Mouse (Mus musculus) layer of hippocampus, adult 9-10 months (tissue): ENCODE results near the gene Olfr765.
"Not testable (repeated sequence)": the region's sequence is repeated elsewhere in the genome, so short reads cannot be mapped to it uniquely, and the experiment has no call there.

Source experiments
- DNase-seq: peaks from one replicate; pipeline ENCODE4 v3.0.0; 2022; ENCODE audit warnings: low spot score

Gene Olfr765

DNA sequence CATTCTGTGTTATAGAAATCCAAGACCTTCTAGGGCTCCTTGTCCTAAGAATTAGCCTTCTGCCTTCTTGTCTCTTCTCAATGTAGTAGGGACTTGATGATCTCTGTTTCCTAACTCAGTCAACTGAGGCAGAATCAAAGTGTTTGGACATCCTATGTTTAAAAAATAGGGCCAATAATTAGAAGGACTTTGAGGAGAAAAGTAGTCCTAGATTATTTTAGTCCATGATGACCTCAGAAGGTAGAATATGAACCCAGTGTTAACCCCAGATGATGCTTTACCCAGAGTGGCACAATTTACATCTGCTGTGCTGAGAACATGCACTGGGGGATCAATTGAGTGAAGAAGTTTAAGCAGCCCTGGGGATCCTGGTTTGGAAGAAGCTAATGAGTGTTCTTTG lies at the start of gene Olfr765:
Olfr765 (minus strand) TSS at position 101 of the 400 bp plus-strand sequence.
- DNase-seq: not testable (repeated sequence)

DNA sequence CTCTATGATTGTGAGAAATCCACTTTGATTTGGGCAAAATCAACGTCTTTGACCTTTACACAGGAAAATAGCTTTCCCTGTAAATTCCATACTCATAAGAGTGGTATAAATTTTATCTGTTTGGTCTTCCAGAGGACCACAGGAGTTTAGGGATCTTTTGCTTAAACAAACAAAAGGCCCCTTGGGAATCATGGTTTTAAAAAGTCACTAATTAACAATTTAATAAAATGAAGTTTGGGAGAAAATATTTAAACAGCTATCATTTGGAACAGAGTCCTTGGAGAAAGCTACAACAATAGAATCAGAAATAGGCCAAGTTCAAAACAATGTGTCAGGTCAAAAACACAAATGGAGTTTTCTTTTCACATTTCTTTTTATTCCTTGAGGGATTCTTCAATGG lies 49.5 kb upstream of the Olfr765 start, which contains the start of gene Olfr768:
Olfr768 (minus strand) TSS at position 101 of the 400 bp plus-strand sequence.
- no peak for DNase-seq

- DNase-seq: not testable (repeated sequence)
These were observed 33.0 kb upstream of the Olfr765 start, which contains the start of gene Olfr767 for GRCm38 (mm10) chr10:129082810-129083209. Gene Olfr767, minus strand, starts transcription at chr10:129082910.

DNA sequence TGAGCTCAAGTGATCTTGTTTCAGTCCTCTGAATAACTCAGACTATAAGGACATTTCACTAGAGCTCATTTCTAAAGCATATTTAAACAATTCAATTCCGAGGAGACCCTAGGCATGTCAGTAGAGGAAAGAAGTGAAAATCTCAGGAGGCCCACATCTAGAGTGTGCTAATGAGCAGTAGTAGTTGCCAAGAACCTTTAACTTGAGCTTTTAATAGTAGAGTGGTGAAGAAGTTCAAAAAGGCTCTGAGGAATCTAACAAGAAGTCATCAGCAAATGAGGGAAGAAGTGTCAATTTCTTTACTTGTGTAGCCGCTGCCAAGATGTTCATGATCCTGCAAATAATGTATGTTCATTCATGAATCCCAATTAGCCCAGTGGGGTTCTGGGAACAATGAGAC lies 19.1 kb upstream of the Olfr765 start, which contains the start of gene Olfr766-ps1:
Olfr766-ps1 (minus strand) TSS at position 101 of the 400 bp plus-strand sequence.
- no peak for DNase-seq

- DNase-seq: no peak
These were observed 10.0 kb downstream of the Olfr765 start, which contains the start of gene Olfr764-ps1 for GRCm38 (mm10) chr10:129039796-129040195. Gene Olfr764-ps1, minus strand, starts transcription at chr10:129039896.

- no peak for DNase-seq
These were observed 21.5 kb downstream of the Olfr765 start for GRCm38 (mm10) chr10:129028343-129028742.

GRCm38 (mm10) chr10:129026018-129026662 lies 23.7 kb downstream of the Olfr765 start:
- DNase-seq: peak; percentile 32

DNA sequence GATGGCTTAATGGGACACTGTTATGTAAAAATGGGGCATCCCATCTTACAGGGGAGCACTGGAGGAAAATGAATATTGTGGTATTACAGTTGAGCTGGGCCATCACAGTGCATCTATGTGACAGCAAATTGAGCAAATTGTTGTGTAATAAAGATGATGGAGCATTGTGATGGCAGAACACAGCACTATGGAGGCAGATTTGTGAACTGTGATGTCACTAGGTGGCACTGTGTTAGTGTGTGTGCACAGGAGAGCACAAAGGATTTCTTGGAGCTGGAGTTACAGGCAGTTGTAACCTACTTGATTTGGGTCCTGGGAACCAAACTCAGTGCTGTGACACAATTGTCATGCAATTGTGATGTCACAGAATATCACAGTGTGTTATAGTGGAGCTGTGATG lies 26.5 kb downstream of the Olfr765 start:
- no peak for DNase-seq

DNA sequence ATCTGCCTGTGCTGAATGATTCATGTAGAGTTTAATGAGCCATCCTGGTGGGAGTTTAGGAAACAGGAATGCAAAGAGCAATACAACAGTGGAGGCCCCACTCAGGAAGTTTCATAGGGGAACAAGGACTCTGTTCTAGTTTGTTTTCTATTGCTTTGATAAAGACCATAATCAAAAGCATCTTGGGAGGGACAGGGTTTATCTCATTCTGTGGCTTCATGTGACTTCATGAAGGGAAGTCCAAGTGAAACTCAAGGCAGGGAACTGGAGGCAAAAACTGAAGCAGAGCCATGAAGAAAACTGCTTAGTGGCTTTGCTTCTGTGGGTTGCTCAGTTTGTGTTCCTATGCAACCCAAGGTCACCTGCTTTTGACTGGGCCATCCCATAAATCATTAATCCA lies 35.3 kb downstream of the Olfr765 start:
- no peak for DNase-seq

- DNase-seq: not testable (repeated sequence)
These were observed 38.3 kb downstream of the Olfr765 start for GRCm38 (mm10) chr10:129011511-129011910.

DNA sequence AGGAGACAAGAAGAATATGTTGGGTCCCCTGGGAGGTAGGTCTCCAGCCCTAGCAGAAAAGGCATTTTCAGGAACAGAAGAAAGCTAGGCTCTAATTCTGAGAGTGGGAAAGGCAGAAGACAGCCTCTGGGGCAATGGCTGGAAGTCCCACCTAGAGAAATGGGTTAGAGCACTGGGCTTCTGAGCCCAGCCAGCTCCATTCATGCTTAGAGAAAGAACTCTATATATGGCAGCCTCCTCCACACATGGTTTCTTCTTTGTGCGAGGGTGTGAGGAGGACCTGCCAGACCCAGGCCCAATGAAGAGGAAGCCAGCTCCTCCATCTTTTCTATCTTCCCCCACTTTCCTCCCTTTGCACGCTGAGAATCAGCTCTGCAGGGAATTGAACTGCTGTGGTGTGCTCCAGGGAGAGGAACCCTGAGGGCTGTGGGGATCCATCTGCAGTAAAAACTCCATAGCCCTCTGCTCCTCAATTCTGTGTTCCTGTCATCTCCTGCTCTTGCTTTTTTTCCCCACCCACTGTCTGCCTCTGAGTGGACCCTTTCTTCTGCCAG lies 39.4 kb downstream of the Olfr765 start, which contains the start of gene Olfr763:
Olfr763 (plus strand) TSS at position 504 of the 554 bp plus-strand sequence.
- no peak for DNase-seq

DNA sequence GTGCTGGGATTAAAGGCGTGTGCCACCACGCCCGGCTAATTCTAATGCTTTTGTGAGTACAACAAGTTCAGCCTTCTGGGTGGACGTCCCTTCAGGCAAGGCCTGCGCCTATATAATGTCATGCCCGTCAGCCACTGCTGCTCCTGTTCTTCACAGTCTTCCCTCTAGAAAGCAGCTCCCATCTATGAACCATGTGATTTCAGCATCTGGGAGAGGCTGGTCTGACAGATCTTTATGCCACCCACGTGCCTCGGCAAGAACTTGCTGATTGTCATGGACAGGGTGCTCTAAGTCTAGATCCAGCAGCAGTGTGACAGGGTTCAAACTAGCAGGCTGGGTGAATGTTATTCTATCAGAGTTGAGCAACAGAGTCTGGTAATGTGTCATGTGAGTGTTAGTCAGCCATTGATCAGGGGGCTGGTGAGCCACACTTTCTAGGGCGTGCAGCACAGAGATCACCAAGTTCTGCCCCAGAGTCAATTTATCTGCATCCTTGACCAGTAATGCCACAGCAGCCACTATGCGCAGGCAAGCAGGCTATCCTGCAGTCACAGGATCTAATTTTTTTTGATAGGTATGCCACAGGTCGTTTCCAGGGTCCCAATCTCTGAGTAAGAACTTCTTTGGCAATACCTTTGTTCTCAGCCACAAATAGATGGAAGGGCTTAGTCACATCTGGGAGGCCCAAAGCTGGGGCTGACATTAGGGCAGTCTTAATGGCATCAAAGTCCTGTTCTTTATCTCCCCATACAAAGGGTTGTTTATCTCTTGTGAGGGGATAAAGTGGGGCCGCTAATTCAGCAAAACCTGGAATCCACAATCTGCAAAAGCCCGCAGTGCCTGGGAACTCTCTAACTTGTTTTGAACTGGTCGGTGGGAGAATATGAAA lies 45.5 kb downstream of the Olfr765 start:
- no peak for DNase-seq

- no peak for DNase-seq
These were observed 53.2 kb downstream of the Olfr765 start for GRCm38 (mm10) chr10:128996523-128997040.

DNA sequence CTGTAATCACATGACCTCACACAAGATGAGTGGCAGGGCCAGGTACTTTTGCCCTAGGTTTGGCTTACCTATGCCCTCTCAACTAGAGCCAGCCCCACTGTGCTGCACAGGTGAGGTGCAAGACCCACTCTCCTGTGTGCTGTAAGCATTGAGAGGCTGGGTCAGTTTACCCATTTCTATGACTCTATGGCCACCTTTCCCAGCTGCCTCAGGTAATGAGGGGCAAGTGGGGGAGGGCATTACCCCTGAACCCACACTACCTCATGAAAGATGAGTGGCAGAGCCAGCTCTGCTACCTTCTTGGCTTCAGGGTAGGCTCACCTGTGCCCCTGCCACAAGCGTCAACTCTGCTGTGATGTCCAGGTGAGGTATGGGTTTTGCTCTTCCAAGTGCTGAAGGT lies 54.0 kb downstream of the Olfr765 start:
- no peak for DNase-seq
